Mouse (Mus musculus) limb, embryonic 12.5 days (tissue): Measurements from ENCODE around the gene Aldh1b1. TPM values are rescaled to one million over a fixed set of nuclear protein-coding genes. Genes with fewer than 3 reads are reported as not detected.

Experiments
- ATAC-seq: fragments of 200-750 bp; cut with Nextera tagmentation; 2 replicates; pipeline ENCODE4 v1.8.0; 2017; ENCODE audit warnings: low read depth, moderate TSS enrichment; ENCODE audit not compliant: insufficient number of reproducible peaks, insufficient read depth, low FRiP score, low TSS enrichment
- H3K27ac ChIP-seq: fragments of 300-500 bp; sonication (generic); 2 replicates; pipeline ENCODE4 v1.5.1; 2016; ENCODE audit warnings: mild to moderate bottlenecking, moderate library complexity
- H3K27me3 ChIP-seq: fragments of 300-500 bp; sonication (generic); 2 replicates; pipeline ENCODE4 v1.6.1; 2016; ENCODE audit warnings: mild to moderate bottlenecking, moderate library complexity
- H3K36me3 ChIP-seq: fragments of 300-500 bp; sonication (generic); 2 replicates; pipeline ENCODE4 v1.6.1; 2016; ENCODE audit warnings: mild to moderate bottlenecking, moderate library complexity
- H3K4me1 ChIP-seq: fragments of 300-500 bp; sonication (generic); replicated peaks from 2 replicates; pipeline ENCODE4 v1.6.1; 2016
- H3K4me2 ChIP-seq: fragments of 300-500 bp; sonication (generic); 2 replicates; pipeline ENCODE4 v1.6.1; 2016; ENCODE audit warnings: mild to moderate bottlenecking, moderate library complexity
- H3K4me3 ChIP-seq: fragments of 300-500 bp; sonication (generic); replicated peaks from 2 replicates; pipeline ENCODE4 v1.5.1; 2016; ENCODE audit warnings: mild to moderate bottlenecking
- H3K9ac ChIP-seq: fragments of 300-500 bp; sonication (generic); replicated peaks from 2 replicates; pipeline ENCODE4 v1.6.1; 2016; ENCODE audit warnings: mild to moderate bottlenecking, moderate library complexity
- H3K9me3 ChIP-seq: fragments of 300-500 bp; sonication (generic); 2 replicates; pipeline ENCODE4 v1.6.1; 2016; ENCODE audit warnings: mild to moderate bottlenecking, moderate library complexity
- WGBS: fragments of 180-500 bp; shearing (Covaris S2); methylation state at CpG from one replicate; pipeline ENCODE4 v1.1.7; 2016; 5-methylcytosine and 5-hydroxymethylcytosine counted together
- polyA plus RNA-seq: library from polyadenylated mRNA; unstranded; fragments of >200 nt; fragmentation: Nextera tagmentation; extraction: Ambion mirVana; gene quantifications from 2 replicates; pipeline ENCODE4 v1.2.1, GENCODE M21; 2016

Gene Aldh1b1
- polyA plus RNA-seq, 1 experiment from 2014 or later, result 1.3 TPM

DNA sequence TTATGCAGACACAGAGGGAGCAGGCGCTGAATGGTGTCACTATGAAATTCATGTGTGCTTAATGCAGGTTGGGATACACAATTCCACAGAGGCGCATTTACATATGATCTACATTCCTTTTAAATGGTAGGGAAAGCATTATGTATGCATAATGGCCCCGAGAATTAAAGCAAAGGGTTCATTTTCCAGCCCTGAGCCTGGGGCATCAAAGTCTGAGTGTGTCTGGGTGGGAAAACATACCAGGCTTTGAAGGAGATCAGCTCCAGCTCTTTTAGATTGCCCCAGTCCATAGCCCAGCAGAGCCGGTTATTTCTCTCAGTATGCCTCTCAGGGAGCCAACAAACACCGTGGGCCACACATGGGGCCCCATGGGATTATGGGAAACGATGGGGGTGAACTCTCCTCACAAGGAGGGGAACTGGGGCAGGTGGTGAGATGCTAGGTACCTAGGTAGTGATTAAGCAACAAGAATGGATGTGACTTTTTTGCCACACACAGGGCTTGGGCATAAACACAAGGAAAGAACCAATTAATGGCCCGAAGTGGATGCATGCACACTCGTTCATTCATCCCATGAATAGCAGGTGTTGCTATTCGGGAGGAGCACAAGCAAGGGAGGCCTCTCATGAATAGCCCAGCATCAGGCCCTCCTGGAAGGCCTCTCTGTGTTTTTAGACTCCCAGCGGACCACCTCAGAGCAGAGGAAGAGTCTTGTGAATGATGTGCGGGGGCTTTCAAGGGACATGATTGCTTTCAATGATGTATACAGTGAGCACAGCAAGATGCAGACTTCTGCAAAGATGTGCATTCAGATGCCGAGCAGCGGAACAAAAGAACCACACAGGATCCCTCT is 31.3 kb downstream of the Aldh1b1 start:
- Histone ChIP-seq H3K27me3 (peaks cover 71% of the 10 kb centered on the region), H3K27ac (no peak overlapping the region), H3K9me3 (no peaks in the 10 kb centered on the region), H3K4me1 (peaks cover 12% of the 10 kb centered on the region), H3K4me3 (no peak overlapping the region), H3K36me3 (no peaks in the 10 kb centered on the region), H3K4me2 (no peak overlapping the region), H3K9ac (no peak overlapping the region)
- no peak for ATAC-seq
- 61% methylated on average over 13 of the region's 13 CpGs for WGBS

DNA sequence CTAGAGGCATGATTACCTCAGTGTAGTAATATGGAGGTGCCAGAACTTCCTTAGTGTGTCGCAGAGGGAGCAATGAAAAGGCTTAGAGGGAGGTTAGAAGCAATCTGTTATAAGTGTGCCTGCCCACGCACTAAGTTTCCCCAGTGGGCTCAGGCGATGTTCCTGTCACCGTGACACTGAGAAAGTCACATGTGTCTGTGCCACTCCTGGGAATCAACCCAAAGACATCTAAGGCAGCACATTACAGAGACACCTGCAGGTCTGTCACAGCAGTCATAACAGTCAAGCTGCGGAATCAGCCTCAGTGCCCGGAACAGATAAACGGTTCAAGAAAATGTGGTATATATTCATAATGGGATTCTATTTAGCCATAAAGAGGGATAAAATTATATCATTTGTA is 33.2 kb downstream of the Aldh1b1 start:
- Histone ChIP-seq H3K4me2 (no peak overlapping the region), H3K36me3 (no peaks in the 10 kb centered on the region), H3K9ac (no peak overlapping the region), H3K27me3 (peaks cover 52% of the 10 kb centered on the region), H3K9me3 (no peaks in the 10 kb centered on the region), H3K4me3 (no peak overlapping the region), H3K4me1 (peaks cover under 1% of the 10 kb centered on the region; the same call in 1 of the 2 replicates), H3K27ac (no peak overlapping the region)
- 87% methylated on average over 7 of the region's 7 CpGs for WGBS
- no peak for ATAC-seq

DNA sequence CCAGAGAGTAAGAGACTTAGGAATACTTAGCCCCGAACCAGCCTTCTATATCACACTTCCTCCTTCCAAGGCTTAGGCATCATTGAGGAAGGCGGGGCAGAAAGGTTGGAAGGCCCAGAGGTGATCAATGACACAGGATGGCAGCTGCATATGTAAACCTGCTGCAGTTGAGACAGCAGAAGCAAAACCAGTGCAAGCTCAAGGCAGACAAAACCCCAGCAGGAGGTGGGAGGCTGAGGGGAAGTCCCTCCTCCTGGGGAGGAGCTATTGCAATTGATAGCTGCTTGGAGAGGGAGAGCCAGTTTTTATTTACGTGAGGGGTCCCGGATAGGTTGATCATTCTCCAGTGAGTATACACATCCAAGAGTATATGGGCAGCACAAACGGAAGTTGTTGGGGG is 34.6 kb downstream of the Aldh1b1 start:
- no peak overlapping the region for H3K27ac ChIP-seq
- H3K36me3 ChIP-seq, result no peaks in the 10 kb centered on the region
- no peaks in the 10 kb centered on the region for H3K9me3 ChIP-seq
- H3K4me2 ChIP-seq, result no peak overlapping the region
- H3K4me3 ChIP-seq, result no peak overlapping the region
- ATAC-seq, result no peak
- H3K4me1 ChIP-seq, result no peaks in the 10 kb centered on the region
- no peak overlapping the region for H3K9ac ChIP-seq
- 41% methylated on average over 5 of the region's 5 CpGs for WGBS
- peaks cover 37% of the 10 kb centered on the region for H3K27me3 ChIP-seq

DNA sequence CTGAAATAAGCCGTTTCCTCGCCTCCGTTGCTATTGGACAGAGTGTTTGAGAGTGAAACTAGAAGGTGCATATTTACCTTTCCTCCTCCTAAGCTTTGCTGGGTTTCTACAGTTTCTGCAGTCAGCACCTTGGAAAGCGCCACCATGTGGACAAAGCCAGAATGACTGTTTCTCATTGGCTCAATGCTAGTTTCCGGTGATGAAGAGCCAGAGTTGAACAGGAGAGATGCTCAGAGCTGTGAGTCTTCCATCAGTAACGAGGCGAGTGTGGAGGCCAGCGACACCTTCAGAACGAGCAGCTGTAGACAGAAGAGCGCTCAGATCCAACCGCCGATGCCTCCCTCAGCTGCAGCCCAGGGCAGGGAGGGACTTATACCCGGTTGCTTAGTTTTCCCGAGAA is 45.5 kb downstream of the Aldh1b1 start:
- ATAC-seq, result no peak
- Histone ChIP-seq H3K4me3 (no peak overlapping the region), H3K4me2 (no peak overlapping the region), H3K4me1 (peaks cover 25% of the 10 kb centered on the region), H3K27ac (no peak overlapping the region), H3K36me3 (no peaks in the 10 kb centered on the region), H3K9ac (no peak overlapping the region), H3K9me3 (no peaks in the 10 kb centered on the region), H3K27me3 (peaks cover 38% of the 10 kb centered on the region)
- 46% methylated on average over 14 of the region's 14 CpGs for WGBS

DNA sequence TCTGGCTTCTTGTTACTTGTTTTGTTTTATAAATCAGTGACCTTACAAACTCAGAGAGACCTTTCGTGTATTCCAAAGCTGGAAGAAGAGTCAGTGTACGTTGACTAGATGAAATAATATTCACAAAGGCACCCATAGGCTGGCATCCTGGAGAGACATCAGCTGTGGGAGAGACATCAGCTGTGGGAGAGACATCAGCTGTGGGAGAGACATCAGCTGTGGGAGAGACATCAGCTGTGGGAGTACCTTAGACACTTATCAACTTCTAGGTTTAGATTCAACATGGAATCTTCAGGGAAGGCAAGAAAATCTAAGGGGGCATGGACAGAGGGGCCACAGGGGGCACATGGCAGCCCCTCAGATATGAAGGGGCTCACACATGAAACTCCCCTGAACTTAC is 47.4 kb downstream of the Aldh1b1 start:
- peaks cover 31% of the 10 kb centered on the region for H3K4me1 ChIP-seq
- H3K27ac ChIP-seq, result no peak overlapping the region
- no peak overlapping the region for H3K4me3 ChIP-seq
- no peak overlapping the region for H3K4me2 ChIP-seq
- no peaks in the 10 kb centered on the region for H3K9me3 ChIP-seq
- no peaks in the 10 kb centered on the region for H3K36me3 ChIP-seq
- H3K9ac ChIP-seq, result no peak overlapping the region
- H3K27me3 ChIP-seq, result peaks cover 55% of the 10 kb centered on the region
- ATAC-seq, result no peak
- 91% methylated on average over 2 of the region's 2 CpGs for WGBS

DNA sequence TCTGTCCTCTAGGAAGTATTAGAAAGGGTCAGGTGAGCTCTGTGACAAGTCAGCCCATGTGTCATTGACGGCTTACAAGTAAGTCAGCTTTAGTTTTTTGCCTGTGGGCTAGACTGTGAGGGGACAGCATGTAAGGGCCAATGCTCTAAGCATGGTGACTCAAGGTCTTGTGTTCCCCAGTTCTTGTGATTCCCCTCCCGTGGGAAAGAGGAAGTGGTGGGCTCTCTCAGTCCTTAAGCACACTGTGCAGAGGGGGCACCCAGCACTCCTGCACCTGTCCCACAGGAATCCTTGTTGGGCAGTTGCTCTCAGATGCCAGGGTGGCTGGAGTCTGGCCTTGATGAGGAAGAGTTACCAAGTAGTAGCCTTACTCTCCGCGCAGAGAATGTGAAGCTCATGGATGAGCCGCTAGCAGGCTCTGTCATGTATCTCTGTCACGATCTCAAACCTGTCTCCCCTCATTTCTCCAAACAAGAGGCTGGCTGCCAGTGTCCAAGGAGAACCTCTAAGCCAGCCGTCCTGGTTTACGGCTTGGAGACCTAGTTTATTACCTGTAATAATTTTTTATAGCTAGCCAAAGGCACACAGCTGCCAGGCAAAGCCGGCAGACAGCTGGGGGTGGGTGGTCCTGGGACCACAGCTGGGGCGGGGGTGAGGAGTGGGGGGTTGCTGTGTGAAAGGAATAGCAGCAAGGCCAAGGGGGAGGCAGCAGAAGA is 49.4 kb downstream of the Aldh1b1 start, which contains the start of gene Stra6l:
Stra6l (plus strand) TSS at position 556 of the 716 bp plus-strand sequence.
- peaks cover 68% of the 10 kb centered on the region for H3K27me3 ChIP-seq
- no peak within 1 kb of the TSS for H3K9ac ChIP-seq
- H3K9me3 ChIP-seq, result no peaks in the 10 kb centered on the region
- 13% methylated on average over 10 of the region's 10 CpGs for WGBS
- peak; percentile 55; the same call in 1 of the 2 replicates for ATAC-seq
- peak within 1 kb of the TSS; percentile 45 for H3K4me2 ChIP-seq
- H3K4me1 ChIP-seq, result peaks cover 37% of the 10 kb centered on the region
- H3K4me3 ChIP-seq, result peak within 1 kb of the TSS; percentile 20
- no peak within 1 kb of the TSS for H3K27ac ChIP-seq
- H3K36me3 ChIP-seq, result no peaks in the 10 kb centered on the region

DNA sequence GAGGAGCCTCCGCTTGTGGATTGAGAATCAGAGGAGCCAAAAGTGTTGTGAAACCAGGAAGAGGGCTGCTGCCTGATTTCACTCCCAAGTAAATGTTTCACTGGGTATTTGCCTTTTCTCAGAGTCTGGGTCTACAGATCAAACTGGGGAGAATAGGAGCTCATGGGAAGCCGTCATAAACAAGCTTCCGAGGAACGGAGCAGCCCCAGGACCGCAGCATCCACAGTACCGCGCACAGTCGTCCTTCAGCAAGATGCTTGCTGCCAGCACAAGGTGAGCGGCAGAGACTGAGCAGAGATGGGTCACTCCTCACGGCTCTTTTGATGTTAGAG is 50.0 kb downstream of the Aldh1b1 start:
- peak overlapping the region; percentile 45 for H3K4me2 ChIP-seq
- 10% methylated on average over 10 of the region's 10 CpGs for WGBS
- H3K9me3 ChIP-seq, result no peaks in the 10 kb centered on the region
- no peak overlapping the region for H3K27ac ChIP-seq
- peaks cover 37% of the 10 kb centered on the region for H3K4me1 ChIP-seq
- no peaks in the 10 kb centered on the region for H3K36me3 ChIP-seq
- H3K9ac ChIP-seq, result no peak overlapping the region
- no peak for ATAC-seq
- H3K27me3 ChIP-seq, result peaks cover 71% of the 10 kb centered on the region
- H3K4me3 ChIP-seq, result peak overlapping the region; percentile 20

DNA sequence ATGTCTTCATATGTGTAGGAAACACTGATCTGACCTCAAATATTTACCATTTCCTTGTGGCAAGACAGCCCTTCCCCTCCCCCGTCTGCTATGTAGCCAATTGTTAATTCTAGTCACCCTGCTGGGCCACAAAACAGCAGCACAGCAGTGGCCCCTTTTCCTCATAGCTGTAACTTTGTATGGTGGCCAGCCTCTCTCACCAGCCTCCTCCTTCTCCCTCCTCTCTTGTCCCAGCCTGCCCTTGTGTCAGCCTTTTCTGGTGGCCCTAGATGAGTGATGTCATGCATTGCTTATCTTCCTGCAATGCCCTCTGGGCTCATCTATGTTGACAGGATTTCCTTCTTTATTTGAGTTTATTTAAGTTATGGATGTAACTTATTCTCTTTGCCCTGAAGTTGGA is 50.6 kb downstream of the Aldh1b1 start:
- 23% methylated on average over 1 of the region's 1 CpGs for WGBS
- no peaks in the 10 kb centered on the region for H3K36me3 ChIP-seq
- peaks cover 36% of the 10 kb centered on the region for H3K4me1 ChIP-seq
- no peak overlapping the region for H3K27ac ChIP-seq
- no peak for ATAC-seq
- H3K4me2 ChIP-seq, result peak overlapping the region; percentile 45
- no peaks in the 10 kb centered on the region for H3K9me3 ChIP-seq
- no peak overlapping the region for H3K4me3 ChIP-seq
- H3K9ac ChIP-seq, result no peak overlapping the region
- H3K27me3 ChIP-seq, result peaks cover 71% of the 10 kb centered on the region

DNA sequence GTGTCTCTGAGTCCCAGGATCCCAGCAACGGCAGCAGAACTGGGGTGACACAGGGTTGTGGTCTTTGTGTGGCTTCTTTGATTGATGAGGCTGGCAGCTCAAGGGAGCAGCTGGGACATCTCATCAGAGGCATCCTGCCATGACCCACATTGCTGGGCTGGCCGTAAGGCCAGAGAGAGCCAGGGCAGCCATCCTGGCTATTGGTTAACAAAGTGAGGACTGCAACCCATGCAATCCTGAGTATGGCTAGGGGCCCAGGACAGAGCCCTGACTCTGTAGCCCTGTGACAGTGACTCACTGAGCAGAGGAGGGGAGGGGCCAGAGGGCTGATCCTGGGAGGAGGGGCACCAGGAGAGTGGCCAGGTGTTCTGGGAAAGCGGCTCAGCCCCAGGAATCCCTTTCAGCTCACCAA is 52.8 kb downstream of the Aldh1b1 start:
- 19% methylated on average over 3 of the region's 3 CpGs for whole genome bisulfite sequencing
- Histone ChIP-seq H3K4me1 (peaks cover 30% of the 10 kb centered on the region), H3K27me3 (peaks cover 60% of the 10 kb centered on the region), H3K27ac (no peak overlapping the region), H3K4me3 (no peak overlapping the region), H3K9ac (no peak overlapping the region), H3K36me3 (no peaks in the 10 kb centered on the region), H3K4me2 (no peak overlapping the region), H3K9me3 (peaks cover 4% of the 10 kb centered on the region; the same call in 1 of the 2 replicates)
- ATAC-seq, result no peak

DNA sequence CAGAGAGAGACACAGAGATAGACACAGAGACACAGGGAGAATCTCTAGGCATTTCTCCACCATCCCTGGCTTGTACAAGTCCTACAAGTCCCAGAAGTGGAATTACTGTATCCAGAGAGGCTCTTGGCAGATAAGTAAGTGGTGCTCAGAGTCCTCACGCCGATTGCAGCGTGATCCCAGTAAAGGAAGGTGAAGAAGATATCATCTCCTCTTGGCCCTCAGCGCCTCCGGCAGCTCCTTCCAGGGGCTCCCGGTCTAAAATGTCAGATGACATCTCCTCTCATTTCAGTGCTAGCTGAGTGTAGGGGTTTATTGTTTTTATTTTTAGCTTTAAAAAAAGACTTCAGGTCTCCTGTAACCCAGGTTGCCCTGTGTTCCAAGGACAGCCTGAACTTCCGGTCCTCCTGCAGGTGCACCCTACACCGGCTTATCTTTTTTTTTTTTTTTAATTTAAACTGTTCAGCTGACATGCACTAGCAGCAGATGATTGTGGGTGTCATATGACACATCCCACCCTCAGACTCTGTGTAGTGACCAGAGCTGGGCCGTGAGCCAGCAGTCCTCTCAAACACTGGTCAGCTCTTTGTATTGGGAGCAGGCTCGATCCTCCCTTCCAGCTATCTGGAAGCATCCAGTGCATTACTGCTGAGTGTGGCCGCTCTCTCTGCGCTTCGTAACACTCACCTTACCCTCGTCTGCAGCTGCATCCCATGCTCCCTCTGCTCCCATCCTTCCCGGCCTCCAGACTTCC is 54.8 kb downstream of the Aldh1b1 start:
- Histone ChIP-seq H3K4me1 (peaks cover 20% of the 10 kb centered on the region), H3K27me3 (peaks cover 49% of the 10 kb centered on the region), H3K4me3 (no peak overlapping the region), H3K36me3 (no peaks in the 10 kb centered on the region), H3K9me3 (peaks cover 4% of the 10 kb centered on the region; the same call in 1 of the 2 replicates), H3K4me2 (no peak overlapping the region), H3K27ac (no peak overlapping the region), H3K9ac (no peak overlapping the region)
- 73% methylated on average over 15 of the region's 15 CpGs for WGBS
- ATAC-seq, result no peak
